Comparison of ENCODE assay signal across 12 mouse cellular contexts in genomic region chr11:95519996-95520395, GRCm38 (mm10). TPM values are rescaled to one million over a fixed set of nuclear protein-coding genes. Genes with fewer than 3 reads are reported as not detected.
DNase-seq lines count a peak whose midpoint lies in the region; ATAC-seq and TF ChIP-seq lines count a peak whose summit lies in the region.
"Had no signal": no experiment of that assay in that cellular context is flagged by ENCODE, and none has a peak within 500 bp of the region (broad histone marks: within the 10 kb centered on the region; RNA-seq: fewer than 3 reads in every experiment).

No protein-coding gene starts in this region.

- no peak overlapping the region for H3K27ac ChIP-seq in forebrain, embryonic 11.5 days (ENCODE audit: low read depth, low read length)
- no peak overlapping the region for H3K27ac ChIP-seq in forebrain, embryonic 16.5 days (ENCODE audit: low read length)
- H3K27ac ChIP-seq in midbrain, embryonic 12.5 days (replicated peaks) = 0 out of 2 replicates have a peak overlapping the region, but pooled peaks have one; percentile 58
- H3K27ac ChIP-seq in midbrain, embryonic 11.5 days (ENCODE audit: low read depth, low read length) = no peak overlapping the region
- peak overlapping the region; percentile 70 for H3K27ac ChIP-seq in forebrain, embryonic 15.5 days (replicated peaks)
- no peak overlapping the region for H3K27ac ChIP-seq in stomach, postnatal 0 days (replicated peaks)
- H3K27ac ChIP-seq: liver, embryonic 15.5 days; macrophage; stomach, embryonic 15.5 days had no signal

- H3K4me3 ChIP-seq in forebrain, embryonic 11.5 days (ENCODE audit: low read depth, low read length) = no peak overlapping the region
- H3K4me3 ChIP-seq in forebrain, embryonic 16.5 days (replicated peaks; ENCODE audit: low read length) = no peak overlapping the region
- H3K4me3 ChIP-seq in midbrain, embryonic 12.5 days = no peak overlapping the region
- no peak overlapping the region for H3K4me3 ChIP-seq in midbrain, embryonic 11.5 days (ENCODE audit: low read depth, low read length)
- H3K4me3 ChIP-seq in forebrain, embryonic 15.5 days = no peak overlapping the region
- no peak overlapping the region for H3K4me3 ChIP-seq in stomach, postnatal 0 days (ENCODE audit: low read depth, low read length)
- H3K4me3 ChIP-seq: myocyte had no signal

- DNase-seq in forebrain, embryonic 11.5 days (ENCODE audit: low spot score) = no peak
- no peak for DNase-seq in midbrain, embryonic 11.5 days (ENCODE audit: low spot score, missing footprints)
- no peak for DNase-seq in stomach, postnatal 0 days (ENCODE audit: low spot score)
- no peak for DNase-seq in kidney, postnatal 25 days
- no peak for DNase-seq in frontal cortex, postnatal 25 days (ENCODE audit: low spot score in 2 of 2)

- 0 out of 2 replicates have a peak, but pooled peaks have one; percentile 23 for TF ChIP-seq CTCF in stomach, postnatal 0 days (IDR thresholded peaks at IDR 0.05; ENCODE audit: low read depth)

- H3K9ac ChIP-seq in forebrain, embryonic 11.5 days (ENCODE audit: low read length) = peak overlapping the region; percentile 40
- H3K9ac ChIP-seq in forebrain, embryonic 16.5 days (replicated peaks; ENCODE audit: low read depth, low read length) = no peak overlapping the region
- H3K9ac ChIP-seq in midbrain, embryonic 12.5 days (replicated peaks) = 0 out of 2 replicates have a peak overlapping the region, but pooled peaks have one; percentile 31
- H3K9ac ChIP-seq in midbrain, embryonic 11.5 days (ENCODE audit: low read length) = no peak overlapping the region; the same call in 1 of the 2 replicates
- no peak overlapping the region for H3K9ac ChIP-seq in forebrain, embryonic 15.5 days (replicated peaks)
- no peak overlapping the region for H3K9ac ChIP-seq in stomach, postnatal 0 days (ENCODE audit: low read length)
- H3K9ac ChIP-seq: liver, embryonic 15.5 days; stomach, embryonic 15.5 days had no signal

- peaks cover 18% of the 10 kb centered on the region; the same call in 1 of the 2 replicates for H3K4me1 ChIP-seq in forebrain, embryonic 11.5 days (replicated peaks; ENCODE audit: control insufficient read depth, insufficient read depth, low read length)
- peaks cover 36% of the 10 kb centered on the region for H3K4me1 ChIP-seq in forebrain, embryonic 16.5 days (replicated peaks; ENCODE audit: control insufficient read depth, insufficient read depth, low read length)
- peaks cover 26% of the 10 kb centered on the region for H3K4me1 ChIP-seq in midbrain, embryonic 12.5 days
- peaks cover 22% of the 10 kb centered on the region for H3K4me1 ChIP-seq in midbrain, embryonic 11.5 days (ENCODE audit: control insufficient read depth, insufficient read depth, low read length)
- peaks cover 39% of the 10 kb centered on the region for H3K4me1 ChIP-seq in forebrain, embryonic 15.5 days
- peaks cover 2% of the 10 kb centered on the region; the same call in 1 of the 2 replicates for H3K4me1 ChIP-seq in stomach, postnatal 0 days (replicated peaks; ENCODE audit: control insufficient read depth, insufficient read depth)

- H3K9me3 ChIP-seq in forebrain, embryonic 11.5 days (ENCODE audit: control insufficient read depth, low read length) = no peaks in the 10 kb centered on the region
- H3K9me3 ChIP-seq in forebrain, embryonic 16.5 days (ENCODE audit: control insufficient read depth, low read length) = no peaks in the 10 kb centered on the region
- H3K9me3 ChIP-seq in midbrain, embryonic 12.5 days = no peaks in the 10 kb centered on the region
- no peaks in the 10 kb centered on the region for H3K9me3 ChIP-seq in midbrain, embryonic 11.5 days (ENCODE audit: control insufficient read depth, low read length)
- no peaks in the 10 kb centered on the region for H3K9me3 ChIP-seq in forebrain, embryonic 15.5 days
- no peaks in the 10 kb centered on the region for H3K9me3 ChIP-seq in stomach, postnatal 0 days (ENCODE audit: control insufficient read depth, low read length)
- H3K9me3 ChIP-seq: liver, embryonic 15.5 days; stomach, embryonic 15.5 days had no signal

- no peaks in the 10 kb centered on the region for H3K36me3 ChIP-seq in forebrain, embryonic 11.5 days (ENCODE audit: control insufficient read depth, insufficient read depth, low read length)
- no peaks in the 10 kb centered on the region for H3K36me3 ChIP-seq in forebrain, embryonic 16.5 days (ENCODE audit: control insufficient read depth, insufficient read depth)
- H3K36me3 ChIP-seq in midbrain, embryonic 12.5 days = no peaks in the 10 kb centered on the region
- H3K36me3 ChIP-seq in midbrain, embryonic 11.5 days (ENCODE audit: control insufficient read depth, insufficient read depth, low read length) = no peaks in the 10 kb centered on the region
- H3K36me3 ChIP-seq in forebrain, embryonic 15.5 days = no peaks in the 10 kb centered on the region
- no peaks in the 10 kb centered on the region for H3K36me3 ChIP-seq in stomach, postnatal 0 days (ENCODE audit: control insufficient read depth, insufficient read depth, low read length)
- H3K36me3 ChIP-seq: liver, embryonic 15.5 days; stomach, embryonic 15.5 days had no signal

- H3K4me2 ChIP-seq in forebrain, embryonic 11.5 days (ENCODE audit: low read depth, low read length, severe bottlenecking) = no peak overlapping the region
- H3K4me2 ChIP-seq in forebrain, embryonic 16.5 days (ENCODE audit: low read length) = no peak overlapping the region
- H3K4me2 ChIP-seq in midbrain, embryonic 12.5 days (replicated peaks) = no peak overlapping the region; the same call in 1 of the 2 replicates
- H3K4me2 ChIP-seq in midbrain, embryonic 11.5 days = no peak overlapping the region
- H3K4me2 ChIP-seq in forebrain, embryonic 15.5 days (replicated peaks) = no peak overlapping the region
- no peak overlapping the region for H3K4me2 ChIP-seq in stomach, postnatal 0 days (replicated peaks; ENCODE audit: low read depth)

- TF ChIP-seq EP300 in stomach, postnatal 0 days (optimal IDR thresholded peaks at IDR 0.05) = no peak

- 36% methylated on average over 3 of the region's 3 CpGs for WGBS in forebrain, embryonic 11.5 days
- WGBS in forebrain, embryonic 16.5 days = 52% methylated on average over 3 of the region's 3 CpGs
- WGBS in midbrain, embryonic 12.5 days = 60% methylated on average over 3 of the region's 3 CpGs
- 56% methylated on average over 3 of the region's 3 CpGs for WGBS in midbrain, embryonic 11.5 days
- 49% methylated on average over 3 of the region's 3 CpGs for WGBS in forebrain, embryonic 15.5 days
- WGBS in stomach, postnatal 0 days = 73% methylated on average over 3 of the region's 3 CpGs

- no peak for ATAC-seq in forebrain, embryonic 11.5 days (replicated peaks; ENCODE audit: low FRiP score)
- no peak for ATAC-seq in forebrain, embryonic 16.5 days
- ATAC-seq in midbrain, embryonic 12.5 days (ENCODE audit: low FRiP score, low read depth) = no peak
- ATAC-seq in midbrain, embryonic 11.5 days (ENCODE audit: low FRiP score) = no peak
- ATAC-seq in forebrain, embryonic 15.5 days (replicated peaks) = no peak
- no peak for ATAC-seq in stomach, postnatal 0 days (ENCODE audit: low FRiP score, low TSS enrichment)

- peaks cover 11% of the 10 kb centered on the region for H3K27me3 ChIP-seq in forebrain, embryonic 11.5 days (ENCODE audit: control insufficient read depth, insufficient read depth, low read length)
- peaks cover 3% of the 10 kb centered on the region; the same call in 1 of the 2 replicates for H3K27me3 ChIP-seq in forebrain, embryonic 16.5 days (replicated peaks; ENCODE audit: control insufficient read depth, insufficient read depth, low read length)
- peaks cover 73% of the 10 kb centered on the region for H3K27me3 ChIP-seq in midbrain, embryonic 12.5 days
- peaks cover 14% of the 10 kb centered on the region for H3K27me3 ChIP-seq in midbrain, embryonic 11.5 days (ENCODE audit: control insufficient read depth, insufficient read depth, low read length)
- H3K27me3 ChIP-seq in forebrain, embryonic 15.5 days = peaks cover 4% of the 10 kb centered on the region; the same call in 1 of the 2 replicates
- 0 out of 2 replicates have a peak, but pooled peaks cover 2% of the 10 kb centered on the region for H3K27me3 ChIP-seq in stomach, postnatal 0 days (ENCODE audit: control insufficient read depth, insufficient read depth, low read length)

RNA-seq across cellular contexts. Expression of gene Nxph3, which starts 5.6 kb away (rescaled TPM):
- 0.25 and 0.28 TPM in 2 replicates for polyA plus RNA-seq in forebrain, embryonic 11.5 days (2014; fragmentation: Nextera tagmentation; extraction: Ambion mirVana)
- polyA plus RNA-seq in forebrain, embryonic 16.5 days (2015; fragmentation: Nextera tagmentation; extraction: Ambion mirVana) = 7.5 and 7.6 TPM in 2 replicates
- 0.68 and 0.77 TPM in 2 replicates for polyA plus RNA-seq in midbrain, embryonic 12.5 days (2016; fragmentation: Nextera tagmentation; extraction: Ambion mirVana)
- polyA plus RNA-seq in midbrain, embryonic 11.5 days (2014; fragmentation: Nextera tagmentation; extraction: Ambion mirVana) = 0.20 and 0.37 TPM in 2 replicates
- 6.3 and 6.9 TPM in 2 replicates for polyA plus RNA-seq in forebrain, embryonic 15.5 days (2015; fragmentation: Nextera tagmentation; extraction: Ambion mirVana)
- 0.44 and 0.76 TPM in 2 replicates for polyA plus RNA-seq in stomach, postnatal 0 days (2015; fragmentation: Nextera tagmentation; extraction: Ambion mirVana)
- polyA plus RNA-seq: macrophage had no signal

Comparison
In these comparisons a context has a peak if more than half of its experiments do, and no peak if none do; other contexts are left out.
1. H3K27ac ChIP-seq: peak in midbrain, embryonic 12.5 days (single experiment) and forebrain, embryonic 15.5 days (single experiment); none in forebrain, embryonic 11.5 days (single experiment), forebrain, embryonic 16.5 days (single experiment), midbrain, embryonic 11.5 days (single experiment) and stomach, postnatal 0 days (single experiment).
2. H3K9ac ChIP-seq: peak in forebrain, embryonic 11.5 days (single experiment) and midbrain, embryonic 12.5 days (single experiment); none in forebrain, embryonic 16.5 days (single experiment), midbrain, embryonic 11.5 days (single experiment), forebrain, embryonic 15.5 days (single experiment) and stomach, postnatal 0 days (single experiment).